Mouse (Mus musculus): ENCODE results near the gene Tmem121.

DNA sequence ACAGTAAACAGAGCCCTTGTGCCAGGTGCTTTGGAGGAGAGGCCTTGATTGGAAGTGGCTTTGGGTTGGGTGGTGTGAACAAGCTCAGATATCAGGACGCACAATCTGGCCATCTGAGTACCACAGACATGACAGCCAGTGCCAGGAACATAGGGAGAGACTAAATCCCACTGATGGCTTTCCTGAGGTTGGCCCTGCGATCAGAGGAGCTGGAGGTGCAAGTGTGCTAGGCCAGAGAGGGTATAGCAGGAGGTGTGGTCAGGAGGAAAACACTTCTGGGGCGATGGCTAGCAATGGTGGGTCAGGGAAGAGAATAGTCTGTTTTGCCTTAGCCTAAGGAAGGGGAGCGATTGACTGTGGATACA is 1.3 kb downstream of the Tmem121 start:
- TF ChIP-seq CTCF (IDR thresholded peaks at IDR 0.05; ENCODE audit: insufficient read depth, low read depth, low read length) (no peak), POLR2A (IDR thresholded peaks at IDR 0.05; ENCODE audit: insufficient read depth, low read depth, low read length) (no peak)
